Mouse (Mus musculus): ENCODE measurements around the gene Klhdc10.

Klhdc10 gene

GRCm38 (mm10) chr6:30471706-30472105 is 70.0 kb downstream of the Klhdc10 start:
- DNase-seq = no peak

- DNase-seq = no peak
Measured at GRCm38 (mm10) chr6:30476025-30476765, 74.5 kb downstream of the Klhdc10 start.

GRCm38 (mm10) chr6:30477210-30477714 is 75.6 kb downstream of the Klhdc10 start:
- no peak for DNase-seq

GRCm38 (mm10) chr6:30477784-30478183 is 76.1 kb downstream of the Klhdc10 start:
- no peak for DNase-seq

- DNase-seq = no peak
Measured at GRCm38 (mm10) chr6:30479418-30479817, 77.8 kb downstream of the Klhdc10 start.

- no peak for DNase-seq
Measured at GRCm38 (mm10) chr6:30482908-30483307, 81.2 kb downstream of the Klhdc10 start.

GRCm38 (mm10) chr6:30486504-30486903 is 84.8 kb downstream of the Klhdc10 start:
- no peak for DNase-seq

- DNase-seq = no peak
Measured at GRCm38 (mm10) chr6:30499049-30499448, 97.4 kb downstream of the Klhdc10 start.

Measured in embryo, embryonic 11 days (tissue).